Mouse (Mus musculus) limb, embryonic 13.5 days (tissue): Measurements from ENCODE around the gene Rab44. TPM values are rescaled to one million over a fixed set of nuclear protein-coding genes. Genes with fewer than 3 reads are reported as not detected.

Source experiments
- ATAC-seq: fragments of 200-750 bp; cut with Nextera tagmentation; 2 replicates; pipeline ENCODE4 v1.8.0; 2017; ENCODE audit warnings: low read depth, moderate number of reproducible peaks, moderate TSS enrichment; ENCODE audit not compliant: low FRiP score
- H3K27ac ChIP-seq: fragments of 300-500 bp; sonication (generic); 2 replicates; pipeline ENCODE4 v1.5.1; 2015; ENCODE audit warnings: inconsistent platforms, mild to moderate bottlenecking, moderate library complexity
- H3K27me3 ChIP-seq: fragments of 300-500 bp; sonication (generic); 2 replicates; pipeline ENCODE4 v1.6.1; 2015; ENCODE audit warnings: mild to moderate bottlenecking, inconsistent platforms
- H3K36me3 ChIP-seq: fragments of 300-500 bp; sonication (generic); 2 replicates; pipeline ENCODE4 v1.6.1; 2015; ENCODE audit warnings: inconsistent platforms, mild to moderate bottlenecking, moderate library complexity
- H3K4me1 ChIP-seq: fragments of 300-500 bp; sonication (generic); 2 replicates; pipeline ENCODE4 v1.6.1; 2015; ENCODE audit warnings: inconsistent platforms
- H3K4me2 ChIP-seq: fragments of 300-500 bp; sonication (generic); replicated peaks from 2 replicates; pipeline ENCODE4 v1.6.1; 2015; ENCODE audit warnings: inconsistent platforms, mild to moderate bottlenecking, moderate library complexity
- H3K4me3 ChIP-seq: fragments of 300-500 bp; sonication (generic); 2 replicates; pipeline ENCODE4 v1.5.1; 2015; ENCODE audit warnings: moderate library complexity, mild to moderate bottlenecking, inconsistent platforms
- H3K9ac ChIP-seq: fragments of 300-500 bp; sonication (generic); 2 replicates; pipeline ENCODE4 v1.6.1; 2015; ENCODE audit warnings: mild to moderate bottlenecking, inconsistent platforms
- H3K9me3 ChIP-seq: fragments of 300-500 bp; sonication (generic); 2 replicates; pipeline ENCODE4 v1.6.1; 2016; ENCODE audit warnings: inconsistent platforms
- WGBS: fragments of 180-500 bp; shearing (Covaris S2); methylation state at CpG from one replicate; pipeline ENCODE4 v1.1.7; 2015; 5-methylcytosine and 5-hydroxymethylcytosine counted together
- polyA plus RNA-seq: library from polyadenylated mRNA; unstranded; fragments of >200 nt; fragmentation: Nextera tagmentation; extraction: Ambion mirVana; gene quantifications from 2 replicates; pipeline ENCODE4 v1.2.1, GENCODE M21; 2015

The Rab44 gene
- polyA plus RNA-seq, 1 experiment from 2014 or later, result 0.80 TPM

DNA sequence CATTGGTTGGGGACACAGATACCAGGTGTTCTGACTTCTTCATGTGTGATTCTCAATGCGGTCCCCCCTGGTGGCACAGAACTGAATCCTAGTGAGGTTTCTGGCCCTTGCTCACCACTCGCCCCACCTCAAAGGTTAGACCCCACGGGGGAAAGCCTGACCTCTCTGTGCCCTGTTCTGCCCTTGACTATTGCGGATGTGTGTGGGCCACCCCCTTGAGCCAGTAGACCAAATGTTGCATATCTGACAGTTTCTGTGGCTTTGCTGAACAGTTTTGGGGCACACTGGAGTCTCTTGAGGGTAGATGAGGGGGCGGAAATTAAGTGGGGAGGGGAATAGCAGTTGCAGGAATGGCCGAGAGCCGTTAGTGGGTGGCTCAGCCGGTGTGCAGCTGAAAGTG is 29.3 kb downstream of the Rab44 start:
- ATAC-seq, result no peak
- H3K27ac ChIP-seq, result no peak overlapping the region
- H3K4me2 ChIP-seq, result no peak overlapping the region
- no peaks in the 10 kb centered on the region for H3K4me1 ChIP-seq
- no peak overlapping the region for H3K9ac ChIP-seq
- H3K9me3 ChIP-seq, result peaks cover 7% of the 10 kb centered on the region
- no peak overlapping the region for H3K4me3 ChIP-seq
- no peaks in the 10 kb centered on the region for H3K36me3 ChIP-seq
- WGBS, result 72% methylated on average over 8 of the region's 8 CpGs
- no peaks in the 10 kb centered on the region for H3K27me3 ChIP-seq

- peaks cover 7% of the 10 kb centered on the region for H3K9me3 ChIP-seq
- H3K4me3 ChIP-seq, result no peak overlapping the region
- WGBS, result 89% methylated on average over 12 of the region's 12 CpGs
- no peaks in the 10 kb centered on the region for H3K36me3 ChIP-seq
- no peak overlapping the region for H3K4me2 ChIP-seq
- no peak for ATAC-seq
- no peaks in the 10 kb centered on the region for H3K27me3 ChIP-seq
- peaks cover 7% of the 10 kb centered on the region; the same call in 1 of the 2 replicates for H3K4me1 ChIP-seq
- no peak overlapping the region for H3K27ac ChIP-seq
- no peak overlapping the region for H3K9ac ChIP-seq
Observed at GRCm38 (mm10) chr17:29145101-29145500, 31.2 kb downstream of the Rab44 start.

- Histone ChIP-seq H3K4me1 (peaks cover 7% of the 10 kb centered on the region; the same call in 1 of the 2 replicates), H3K27me3 (no peaks in the 10 kb centered on the region), H3K9ac (no peak overlapping the region), H3K9me3 (peaks cover 7% of the 10 kb centered on the region), H3K4me3 (no peak overlapping the region), H3K36me3 (no peaks in the 10 kb centered on the region), H3K27ac (no peak overlapping the region), H3K4me2 (no peak overlapping the region)
- no peak for ATAC-seq
- WGBS, result 81% methylated on average over 14 of the region's 14 CpGs
Observed at GRCm38 (mm10) chr17:29147273-29147672, 33.3 kb downstream of the Rab44 start.

GRCm38 (mm10) chr17:29147773-29148172 is 33.8 kb downstream of the Rab44 start:
- H3K36me3 ChIP-seq, result no peaks in the 10 kb centered on the region
- no peak overlapping the region for H3K9ac ChIP-seq
- peaks cover 7% of the 10 kb centered on the region; the same call in 1 of the 2 replicates for H3K4me1 ChIP-seq
- H3K27me3 ChIP-seq, result no peaks in the 10 kb centered on the region
- no peak overlapping the region for H3K4me3 ChIP-seq
- H3K27ac ChIP-seq, result no peak overlapping the region
- 95% methylated on average over 6 of the region's 6 CpGs for WGBS
- no peak overlapping the region for H3K4me2 ChIP-seq
- peaks cover 7% of the 10 kb centered on the region for H3K9me3 ChIP-seq
- ATAC-seq, result no peak

GRCm38 (mm10) chr17:29149766-29150165 is 35.8 kb downstream of the Rab44 start:
- Histone ChIP-seq H3K4me3 (no peak overlapping the region), H3K27me3 (no peaks in the 10 kb centered on the region), H3K9me3 (peaks cover 7% of the 10 kb centered on the region), H3K27ac (no peak overlapping the region), H3K9ac (no peak overlapping the region), H3K4me1 (peaks cover 7% of the 10 kb centered on the region; the same call in 1 of the 2 replicates), H3K4me2 (no peak overlapping the region), H3K36me3 (no peaks in the 10 kb centered on the region)
- ATAC-seq, result no peak
- 55% methylated on average over 7 of the region's 7 CpGs for WGBS

GRCm38 (mm10) chr17:29152547-29152946 is 38.6 kb downstream of the Rab44 start:
- Histone ChIP-seq H3K9ac (no peak overlapping the region), H3K4me2 (no peak overlapping the region), H3K4me3 (no peak overlapping the region), H3K36me3 (no peaks in the 10 kb centered on the region), H3K27ac (no peak overlapping the region), H3K27me3 (no peaks in the 10 kb centered on the region), H3K9me3 (no peaks in the 10 kb centered on the region), H3K4me1 (peaks cover 17% of the 10 kb centered on the region)
- WGBS, result 77% methylated on average over 5 of the region's 5 CpGs
- ATAC-seq, result no peak

DNA sequence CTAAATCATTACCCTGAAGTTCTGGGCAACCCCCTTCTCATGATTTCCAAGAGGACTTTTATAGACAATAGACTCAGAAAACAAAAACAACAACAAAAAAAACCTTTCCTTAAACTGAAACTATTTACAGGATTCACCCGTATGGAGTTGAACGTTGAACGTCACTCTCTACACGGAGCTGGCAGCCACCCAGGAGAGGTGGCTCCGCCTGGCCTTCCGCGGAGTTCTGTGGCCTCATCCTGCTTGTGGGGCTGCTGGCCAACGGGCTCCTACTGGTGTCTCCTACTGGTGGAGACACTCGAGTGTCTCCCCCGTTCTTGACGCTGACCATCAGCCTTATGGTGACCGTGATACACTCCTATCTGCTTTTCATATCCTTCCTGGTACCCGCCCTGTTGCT is 40.3 kb downstream of the Rab44 start:
- Histone ChIP-seq H3K9me3 (no peaks in the 10 kb centered on the region), H3K36me3 (no peaks in the 10 kb centered on the region), H3K9ac (no peak overlapping the region), H3K27ac (no peak overlapping the region), H3K4me2 (no peak overlapping the region), H3K27me3 (no peaks in the 10 kb centered on the region), H3K4me3 (no peak overlapping the region), H3K4me1 (peaks cover 17% of the 10 kb centered on the region)
- no peak for ATAC-seq
- 84% methylated on average over 13 of the region's 13 CpGs for WGBS

- Histone ChIP-seq H3K9ac (no peak overlapping the region), H3K27ac (no peak overlapping the region), H3K36me3 (no peaks in the 10 kb centered on the region), H3K4me1 (peaks cover 9% of the 10 kb centered on the region; the same call in 1 of the 2 replicates), H3K4me2 (no peak overlapping the region), H3K9me3 (no peaks in the 10 kb centered on the region), H3K27me3 (no peaks in the 10 kb centered on the region), H3K4me3 (no peak overlapping the region)
- ATAC-seq, result no peak
- 74% methylated on average over 12 of the region's 12 CpGs for WGBS
Observed at GRCm38 (mm10) chr17:29155355-29156135, 41.6 kb downstream of the Rab44 start.

DNA sequence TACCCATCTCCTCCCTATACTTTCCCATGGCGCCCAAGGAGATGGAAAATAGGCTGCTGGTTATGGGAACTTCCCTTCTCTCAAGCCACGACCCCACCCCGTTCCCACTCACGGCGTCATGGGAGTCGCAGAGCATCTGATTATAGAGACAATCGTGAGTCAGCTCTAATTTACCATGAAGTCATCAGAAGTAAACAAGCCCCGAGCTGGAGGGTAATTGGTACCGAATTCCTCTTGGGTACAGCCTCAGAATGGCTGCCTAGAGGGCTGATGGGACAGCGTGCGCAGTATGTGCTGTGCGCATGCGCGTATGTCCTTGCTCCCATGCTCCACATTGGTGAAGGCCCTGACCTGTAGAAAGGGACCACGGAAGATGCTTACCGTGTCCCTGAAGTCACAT is 42.5 kb downstream of the Rab44 start:
- peaks cover 9% of the 10 kb centered on the region; the same call in 1 of the 2 replicates for H3K4me1 ChIP-seq
- 86% methylated on average over 16 of the region's 16 CpGs for WGBS
- no peak overlapping the region for H3K27ac ChIP-seq
- no peaks in the 10 kb centered on the region for H3K9me3 ChIP-seq
- H3K9ac ChIP-seq, result no peak overlapping the region
- no peaks in the 10 kb centered on the region for H3K36me3 ChIP-seq
- H3K4me3 ChIP-seq, result no peak overlapping the region
- H3K4me2 ChIP-seq, result no peak overlapping the region
- H3K27me3 ChIP-seq, result no peaks in the 10 kb centered on the region
- no peak for ATAC-seq

GRCm38 (mm10) chr17:29156866-29157265 is 42.9 kb downstream of the Rab44 start:
- no peak overlapping the region for H3K27ac ChIP-seq

DNA sequence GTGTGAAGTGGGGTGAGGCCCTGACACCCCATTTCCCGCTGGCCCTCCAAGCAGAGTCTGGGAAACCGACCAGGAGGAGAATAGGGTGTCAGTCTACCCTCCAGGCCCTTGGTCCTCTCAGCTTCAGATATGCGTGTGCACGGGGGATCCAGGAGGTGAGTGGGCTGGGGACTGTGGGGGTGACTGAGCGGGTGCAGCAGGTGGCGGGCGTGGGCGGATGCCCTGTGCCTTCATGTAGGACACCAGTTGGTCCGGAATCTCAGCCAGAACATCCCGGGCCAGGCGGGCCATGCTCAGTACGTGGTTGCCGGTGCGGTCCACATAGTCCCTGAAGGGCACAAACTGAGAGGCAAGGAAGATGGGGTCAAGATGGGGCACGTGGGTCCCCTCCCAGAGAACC is 45.0 kb downstream of the Rab44 start:
- Histone ChIP-seq H3K4me1 (peaks cover 9% of the 10 kb centered on the region; the same call in 1 of the 2 replicates), H3K36me3 (no peaks in the 10 kb centered on the region), H3K4me3 (no peak overlapping the region), H3K27me3 (peaks cover 3% of the 10 kb centered on the region; the same call in 1 of the 2 replicates), H3K9ac (no peak overlapping the region), H3K9me3 (no peaks in the 10 kb centered on the region), H3K27ac (no peak overlapping the region), H3K4me2 (no peak overlapping the region)
- ATAC-seq, result no peak
- 92% methylated on average over 15 of the region's 15 CpGs for WGBS

More at GRCm38 (mm10) chr17:29156866-29157265, 42.9 kb downstream of the Rab44 start:
- Histone ChIP-seq H3K9ac (no peak overlapping the region), H3K36me3 (no peaks in the 10 kb centered on the region), H3K9me3 (no peaks in the 10 kb centered on the region), H3K4me3 (no peak overlapping the region), H3K4me1 (peaks cover 9% of the 10 kb centered on the region; the same call in 1 of the 2 replicates), H3K27me3 (no peaks in the 10 kb centered on the region), H3K4me2 (no peak overlapping the region)
- WGBS, result 89% methylated on average over 8 of the region's 8 CpGs
- ATAC-seq, result no peak

- ATAC-seq, result no peak
- peaks cover 3% of the 10 kb centered on the region; the same call in 1 of the 2 replicates for H3K27me3 ChIP-seq
- no peak overlapping the region for H3K9ac ChIP-seq
- no peak overlapping the region for H3K4me3 ChIP-seq
- 90% methylated on average over 5 of the region's 5 CpGs for WGBS
- H3K9me3 ChIP-seq, result no peaks in the 10 kb centered on the region
- H3K27ac ChIP-seq, result no peak overlapping the region
- peaks cover 9% of the 10 kb centered on the region; the same call in 1 of the 2 replicates for H3K4me1 ChIP-seq
- no peaks in the 10 kb centered on the region for H3K36me3 ChIP-seq
- no peak overlapping the region for H3K4me2 ChIP-seq
Observed at GRCm38 (mm10) chr17:29159320-29159719, 45.4 kb downstream of the Rab44 start.
